Mouse (Mus musculus) forebrain, embryonic 15.5 days (tissue): ENCODE measurements at regions not wholly inside any gene's neighbourhood (a gene's known extent, or its start where the extent isn't known, plus 50 kb on each side); places are given as distances from the start of the nearest gene placed in this dataset.

Experiments
- ATAC-seq: fragments of 200-750 bp; cut with Nextera tagmentation; replicated peaks from 2 replicates; pipeline ENCODE4 v1.8.0; 2017; ENCODE audit warnings: mild to moderate bottlenecking, moderate TSS enrichment, moderate library complexity
- H3K27ac ChIP-seq: fragments of 300-500 bp; sonication (generic); replicated peaks from 2 replicates; pipeline ENCODE4 v1.5.1; 2015; ENCODE audit warnings: mild to moderate bottlenecking, inconsistent platforms
- H3K27me3 ChIP-seq: fragments of 300-500 bp; sonication (generic); 2 replicates; pipeline ENCODE4 v1.6.1; 2015; ENCODE audit warnings: inconsistent platforms
- H3K36me3 ChIP-seq: fragments of 300-500 bp; sonication (generic); 2 replicates; pipeline ENCODE4 v1.6.1; 2015; ENCODE audit warnings: mild to moderate bottlenecking, inconsistent platforms
- H3K4me1 ChIP-seq: fragments of 300-500 bp; sonication (generic); 2 replicates; pipeline ENCODE4 v1.6.1; 2015; ENCODE audit warnings: inconsistent platforms
- H3K4me2 ChIP-seq: fragments of 300-500 bp; sonication (generic); replicated peaks from 2 replicates; pipeline ENCODE4 v1.6.1; 2015; ENCODE audit warnings: mild to moderate bottlenecking, inconsistent platforms
- H3K4me3 ChIP-seq: fragments of 300-500 bp; sonication (generic); 2 replicates; pipeline ENCODE4 v1.5.1; 2015; ENCODE audit warnings: mild to moderate bottlenecking, inconsistent platforms
- H3K9ac ChIP-seq: fragments of 300-500 bp; sonication (generic); replicated peaks from 2 replicates; pipeline ENCODE4 v1.6.1; 2015; ENCODE audit warnings: mild to moderate bottlenecking, inconsistent platforms
- H3K9me3 ChIP-seq: fragments of 300-500 bp; sonication (generic); 2 replicates; pipeline ENCODE4 v1.6.1; 2016; ENCODE audit warnings: inconsistent platforms
- WGBS: fragments of 180-500 bp; shearing (Covaris S2); methylation state at CpG from one replicate; pipeline ENCODE4 v1.1.7; 2015; ENCODE audit warnings: mixed read lengths; 5-methylcytosine and 5-hydroxymethylcytosine counted together

DNA sequence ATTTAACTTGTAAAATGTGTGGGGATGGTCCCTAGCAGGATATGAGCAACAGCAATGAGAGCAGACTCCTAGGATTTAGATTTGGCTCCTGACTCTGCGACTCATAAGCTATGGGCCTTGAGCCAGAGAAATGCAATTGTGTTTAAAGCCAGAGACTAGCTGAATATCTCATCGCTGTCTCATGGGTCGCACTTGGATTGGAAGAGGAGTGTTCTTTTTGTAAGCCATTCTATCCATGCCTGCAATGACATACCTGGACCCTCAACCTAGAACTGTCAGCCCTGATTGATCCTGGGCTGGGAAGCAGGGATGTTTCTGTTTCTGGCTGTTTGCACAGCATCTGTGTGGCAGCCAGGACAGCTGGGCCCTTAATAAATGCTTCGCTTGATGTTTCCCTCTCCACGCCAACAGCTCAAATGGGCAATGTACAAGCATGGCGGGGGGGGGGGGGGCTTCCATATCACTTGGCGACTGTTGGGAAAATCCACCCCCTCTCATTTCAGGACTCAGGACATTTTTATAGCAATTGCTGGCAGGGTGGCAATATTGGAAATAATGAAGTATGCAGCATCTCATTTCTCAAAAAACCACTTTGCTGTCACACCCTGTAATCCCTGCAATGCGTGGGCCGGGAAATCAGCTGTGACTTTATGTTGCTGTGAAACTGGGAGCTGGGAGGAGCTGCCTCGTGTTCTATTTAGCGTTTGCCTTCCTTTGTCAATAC is 338.0 kb downstream of the Hs3st1 start:
- peaks cover 20% of the 10 kb centered on the region for H3K4me1 ChIP-seq
- H3K27me3 ChIP-seq = no peaks in the 10 kb centered on the region
- peak overlapping the region; percentile 12; the same call in 1 of the 2 replicates for H3K27ac ChIP-seq
- no peaks in the 10 kb centered on the region for H3K9me3 ChIP-seq
- no peaks in the 10 kb centered on the region for H3K36me3 ChIP-seq
- ATAC-seq = peak; percentile 75
- 27% methylated on average over 11 of the region's 11 CpGs for WGBS
- no peak overlapping the region for H3K4me3 ChIP-seq
- H3K4me2 ChIP-seq = no peak overlapping the region
- no peak overlapping the region for H3K9ac ChIP-seq

GRCm38 (mm10) chr5:39416597-39417023 is 338.7 kb downstream of the Hs3st1 start:
- 25% methylated on average over 2 of the region's 2 CpGs for WGBS
- no peak overlapping the region; the same call in 1 of the 2 replicates for H3K27ac ChIP-seq
- no peak overlapping the region for H3K4me3 ChIP-seq
- H3K36me3 ChIP-seq = no peaks in the 10 kb centered on the region
- H3K9me3 ChIP-seq = no peaks in the 10 kb centered on the region
- H3K27me3 ChIP-seq = no peaks in the 10 kb centered on the region
- no peak overlapping the region for H3K4me2 ChIP-seq
- H3K4me1 ChIP-seq = peaks cover 20% of the 10 kb centered on the region
- no peak overlapping the region for H3K9ac ChIP-seq
- peak; percentile 57 for ATAC-seq

DNA sequence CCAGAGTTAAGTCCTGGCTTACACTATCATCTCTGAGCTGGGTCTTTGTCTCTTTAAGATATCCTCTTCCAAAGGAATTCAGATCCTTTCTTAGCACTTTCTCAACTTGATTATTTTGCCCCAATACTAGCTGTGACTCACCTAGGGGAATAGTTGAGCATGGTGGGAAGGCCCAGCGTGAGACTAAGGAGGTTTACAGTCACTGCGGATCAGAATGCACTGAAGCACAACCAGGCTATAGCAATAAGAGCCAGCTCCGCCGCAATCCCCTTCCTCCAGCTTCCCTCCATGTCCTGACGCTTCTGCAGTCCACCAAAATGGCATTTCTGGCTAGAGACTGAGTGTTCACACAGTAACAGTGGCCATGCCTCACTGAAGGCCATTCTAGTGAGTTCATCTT is 342.5 kb downstream of the Hs3st1 start:
- 70% methylated on average over 5 of the region's 5 CpGs for WGBS
- H3K9ac ChIP-seq = no peak overlapping the region
- H3K27ac ChIP-seq = no peak overlapping the region
- H3K27me3 ChIP-seq = no peaks in the 10 kb centered on the region
- no peak for ATAC-seq
- H3K4me3 ChIP-seq = no peak overlapping the region
- H3K9me3 ChIP-seq = no peaks in the 10 kb centered on the region
- no peak overlapping the region for H3K4me2 ChIP-seq
- H3K4me1 ChIP-seq = peaks cover 15% of the 10 kb centered on the region
- H3K36me3 ChIP-seq = no peaks in the 10 kb centered on the region

DNA sequence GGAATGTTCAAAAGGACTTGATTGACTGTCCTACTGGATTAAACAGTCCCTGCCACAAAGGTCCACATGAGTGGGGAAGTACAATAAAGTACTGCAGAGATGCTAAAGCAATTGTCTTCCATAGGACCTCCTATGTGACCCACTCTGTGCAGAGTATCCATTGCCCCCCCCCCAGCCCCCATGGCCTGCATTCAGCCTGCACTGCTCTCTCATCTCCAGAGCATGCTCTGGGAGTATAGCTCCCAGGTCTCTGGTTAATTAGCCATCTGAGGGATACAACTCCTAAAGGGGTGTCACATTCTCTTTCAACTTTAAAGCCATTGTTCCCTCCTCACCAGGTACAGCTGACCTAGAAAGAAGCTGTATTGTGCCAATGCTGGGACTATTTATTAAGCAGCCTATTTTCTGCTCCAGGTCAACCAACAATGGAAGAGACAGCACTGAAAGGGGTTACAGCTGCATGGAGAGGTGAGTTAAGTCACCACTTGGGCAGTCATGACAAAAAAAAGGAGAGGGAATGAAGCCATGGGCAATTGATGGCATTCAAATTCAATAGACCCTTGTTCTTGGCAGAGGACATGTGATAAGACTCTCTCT is 364.8 kb downstream of the Hs3st1 start:
- peak; percentile 61; the same call in 1 of the 2 replicates for ATAC-seq
- Histone ChIP-seq H3K4me2 (no peak overlapping the region), H3K27ac (no peak overlapping the region)

DNA sequence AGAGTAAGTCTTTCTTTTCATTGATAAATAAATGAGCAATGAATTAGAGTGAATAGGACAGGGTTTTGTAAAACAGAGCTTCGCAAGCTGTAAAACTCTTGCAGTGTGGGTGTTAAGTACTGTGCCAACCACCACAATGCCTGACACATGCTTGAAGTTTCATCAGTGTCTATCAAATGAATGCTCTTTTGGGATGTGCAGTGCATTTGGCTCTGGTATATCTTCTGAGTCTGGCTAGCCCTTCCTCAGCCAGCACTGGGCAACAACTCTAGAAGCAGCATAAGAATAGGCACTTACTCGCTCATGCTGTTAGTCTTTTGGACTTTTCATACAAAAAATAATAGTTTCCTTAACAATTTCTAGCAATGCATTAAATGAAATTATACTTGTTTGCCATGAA is 370.9 kb downstream of the Hs3st1 start:
- Histone ChIP-seq H3K9me3 (no peaks in the 10 kb centered on the region), H3K4me1 (no peaks in the 10 kb centered on the region), H3K4me2 (no peak overlapping the region), H3K9ac (no peak overlapping the region), H3K27ac (no peak overlapping the region), H3K27me3 (no peaks in the 10 kb centered on the region), H3K36me3 (no peaks in the 10 kb centered on the region), H3K4me3 (no peak overlapping the region)
- 73% methylated on average over 2 of the region's 2 CpGs for WGBS
- ATAC-seq = no peak

More for the DNA sequence above, 364.8 kb downstream of the Hs3st1 start:
- Histone ChIP-seq H3K27me3 (no peaks in the 10 kb centered on the region), H3K36me3 (no peaks in the 10 kb centered on the region), H3K4me1 (no peaks in the 10 kb centered on the region), H3K4me3 (no peak overlapping the region), H3K9me3 (no peaks in the 10 kb centered on the region), H3K9ac (no peak overlapping the region)

DNA sequence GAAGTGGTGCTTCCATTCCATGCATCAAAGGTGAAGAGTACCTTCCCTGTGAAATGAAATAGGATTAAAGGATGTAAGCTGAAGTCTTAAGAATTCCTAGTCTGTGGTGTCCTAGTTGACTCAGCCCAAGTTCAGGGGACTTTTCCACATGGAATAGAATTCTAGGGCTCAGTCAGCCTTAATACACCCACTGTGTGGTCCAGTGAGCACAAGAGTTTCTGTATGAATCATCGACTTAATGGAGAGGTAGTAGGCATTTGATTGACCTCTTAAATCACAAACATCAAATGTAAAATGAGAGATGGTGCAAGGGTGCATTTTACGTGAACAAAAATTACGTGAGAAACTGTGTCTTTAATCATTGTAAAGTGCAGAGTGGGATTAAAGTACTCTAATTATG is 381.1 kb downstream of the Hs3st1 start:
- 92% methylated on average over 3 of the region's 3 CpGs for WGBS
- Histone ChIP-seq H3K4me3 (no peak overlapping the region), H3K9ac (no peak overlapping the region), H3K4me1 (no peaks in the 10 kb centered on the region), H3K36me3 (no peaks in the 10 kb centered on the region), H3K27ac (no peak overlapping the region), H3K9me3 (no peaks in the 10 kb centered on the region), H3K4me2 (no peak overlapping the region), H3K27me3 (no peaks in the 10 kb centered on the region)
- ATAC-seq = no peak

DNA sequence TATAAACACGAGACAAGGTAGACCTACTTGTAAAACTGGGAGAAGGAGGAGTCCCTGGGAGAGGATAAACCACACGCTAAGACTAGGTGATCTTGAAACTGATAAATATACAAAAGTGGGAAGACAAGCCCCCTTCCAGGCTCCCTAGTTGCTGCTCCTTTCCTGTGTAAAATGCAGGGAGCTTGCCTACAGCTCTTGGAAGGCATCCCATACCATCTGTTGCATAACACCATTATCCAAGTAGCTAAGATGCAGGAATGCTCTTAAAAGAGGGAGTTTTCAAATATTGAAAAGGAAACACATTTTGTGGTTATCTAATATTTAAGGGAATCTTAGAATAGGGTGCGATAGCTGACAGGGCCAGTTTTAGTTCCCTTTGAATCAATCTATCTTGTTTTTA is 406.6 kb downstream of the Hs3st1 start:
- 78% methylated on average over 3 of the region's 3 CpGs for WGBS
- no peak overlapping the region for H3K4me3 ChIP-seq
- ATAC-seq = no peak
- no peaks in the 10 kb centered on the region for H3K9me3 ChIP-seq
- no peaks in the 10 kb centered on the region for H3K36me3 ChIP-seq
- H3K27ac ChIP-seq = no peak overlapping the region
- H3K4me2 ChIP-seq = no peak overlapping the region
- H3K4me1 ChIP-seq = peaks cover 4% of the 10 kb centered on the region; the same call in 1 of the 2 replicates
- no peaks in the 10 kb centered on the region for H3K27me3 ChIP-seq
- no peak overlapping the region for H3K9ac ChIP-seq

DNA sequence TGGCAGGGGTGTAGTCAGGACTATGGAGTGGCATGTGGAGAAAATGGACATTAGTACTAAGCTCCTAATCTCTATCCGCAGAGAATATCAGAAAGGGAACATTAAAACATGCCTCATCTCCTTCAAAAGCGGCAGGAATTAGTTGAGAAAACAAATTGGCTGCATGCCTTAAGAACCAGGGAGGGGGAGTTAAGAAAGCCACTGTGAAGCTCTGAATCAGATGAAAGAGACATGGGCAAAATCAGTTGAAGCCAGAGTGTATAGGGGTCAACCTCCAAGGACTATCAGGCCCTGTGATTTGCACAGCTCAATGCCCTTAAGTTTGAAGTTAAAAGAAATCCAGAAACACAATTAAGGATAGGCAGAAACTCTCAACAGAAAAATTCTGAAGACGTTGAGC is 408.3 kb downstream of the Hs3st1 start:
- Histone ChIP-seq H3K9ac (no peak overlapping the region), H3K27ac (no peak overlapping the region), H3K4me3 (no peak overlapping the region), H3K36me3 (no peaks in the 10 kb centered on the region), H3K4me1 (peaks cover 4% of the 10 kb centered on the region; the same call in 1 of the 2 replicates), H3K4me2 (no peak overlapping the region), H3K9me3 (no peaks in the 10 kb centered on the region), H3K27me3 (no peaks in the 10 kb centered on the region)
- WGBS = 15% methylated on average over 3 of the region's 3 CpGs
- ATAC-seq = 0 out of 2 replicates have a peak, but pooled peaks have one; percentile 29

DNA sequence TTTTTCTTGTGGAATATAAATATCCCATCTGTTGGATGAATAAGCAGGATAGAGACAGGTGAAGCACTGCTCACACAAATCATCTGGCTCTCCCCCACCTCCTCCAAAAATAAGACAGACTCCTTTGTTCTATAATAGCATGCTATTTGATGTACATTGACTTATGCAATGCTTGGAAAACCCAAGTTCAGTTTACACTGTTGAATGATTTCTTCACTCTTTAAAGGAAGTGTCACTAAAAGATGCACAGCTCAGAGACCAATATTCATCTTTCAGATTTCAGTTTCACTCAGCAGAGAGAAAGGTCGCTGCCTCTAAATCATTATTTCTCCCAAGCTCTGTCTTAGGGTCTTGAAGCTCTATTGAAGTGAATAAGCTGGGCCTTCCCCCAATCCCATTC is 417.4 kb downstream of the Hs3st1 start:
- Histone ChIP-seq H3K27me3 (no peaks in the 10 kb centered on the region), H3K4me3 (no peak overlapping the region), H3K9ac (no peak overlapping the region), H3K4me2 (no peak overlapping the region), H3K27ac (no peak overlapping the region), H3K4me1 (no peaks in the 10 kb centered on the region), H3K9me3 (no peaks in the 10 kb centered on the region), H3K36me3 (no peaks in the 10 kb centered on the region)
- WGBS = 83% methylated on average over 1 of the region's 1 CpGs
- ATAC-seq = no peak

DNA sequence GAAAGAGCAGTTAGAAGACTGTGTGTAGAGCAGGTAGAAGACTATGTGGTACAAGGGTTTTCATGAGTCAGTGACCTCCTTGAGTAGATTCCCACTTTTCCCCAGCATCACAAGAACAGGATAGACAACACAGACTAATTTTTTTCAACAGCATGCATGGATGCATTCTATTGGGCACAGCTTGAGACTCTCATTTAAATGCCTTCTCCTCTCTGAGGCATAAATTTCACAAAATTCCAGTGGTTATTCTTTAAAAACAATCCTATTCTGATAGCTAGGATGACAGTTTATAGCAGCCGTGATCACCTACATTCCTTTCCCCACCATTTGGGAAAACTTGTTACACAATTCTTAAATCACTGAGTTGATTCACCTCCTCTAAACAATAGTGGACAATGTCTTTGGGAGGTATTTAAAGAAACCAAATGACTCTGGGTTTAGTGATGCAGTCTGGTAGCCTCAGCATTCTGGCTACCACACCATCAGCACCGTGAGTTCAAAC is 418.7 kb downstream of the Hs3st1 start:
- no peaks in the 10 kb centered on the region for H3K4me1 ChIP-seq
- no peak overlapping the region for H3K9ac ChIP-seq
- no peak overlapping the region for H3K27ac ChIP-seq
- no peaks in the 10 kb centered on the region for H3K36me3 ChIP-seq
- no peaks in the 10 kb centered on the region for H3K27me3 ChIP-seq
- no peaks in the 10 kb centered on the region for H3K9me3 ChIP-seq
- WGBS = 95% methylated on average over 2 of the region's 2 CpGs
- no peak overlapping the region for H3K4me3 ChIP-seq
- ATAC-seq = no peak
- no peak overlapping the region for H3K4me2 ChIP-seq

- Histone ChIP-seq H3K27me3 (no peaks in the 10 kb centered on the region), H3K4me2 (no peak overlapping the region), H3K9me3 (no peaks in the 10 kb centered on the region), H3K4me3 (no peak overlapping the region), H3K9ac (no peak overlapping the region), H3K27ac (no peak overlapping the region), H3K4me1 (no peaks in the 10 kb centered on the region), H3K36me3 (no peaks in the 10 kb centered on the region)
- 83% methylated on average over 2 of the region's 2 CpGs for WGBS
- no peak for ATAC-seq
These were observed 420.0 kb downstream of the Hs3st1 start for GRCm38 (mm10) chr5:39335321-39335720.

- no peak overlapping the region for H3K9ac ChIP-seq
- no peak overlapping the region for H3K27ac ChIP-seq
- no peak overlapping the region for H3K4me2 ChIP-seq
- no peak overlapping the region for H3K4me3 ChIP-seq
- H3K9me3 ChIP-seq = no peaks in the 10 kb centered on the region
- no peaks in the 10 kb centered on the region for H3K27me3 ChIP-seq
- ATAC-seq = no peak
- H3K4me1 ChIP-seq = no peaks in the 10 kb centered on the region
- H3K36me3 ChIP-seq = no peaks in the 10 kb centered on the region
- 84% methylated on average over 1 of the region's 1 CpGs for WGBS
These were observed 421.0 kb downstream of the Hs3st1 start for GRCm38 (mm10) chr5:39334241-39334640.
